Mouse (Mus musculus) hindbrain, embryonic 13.5 days (tissue): ENCODE results near the gene Zfp239. TPM values are rescaled to one million over a fixed set of nuclear protein-coding genes. Genes with fewer than 3 reads are reported as not detected.

ENCODE experiments used
- ATAC-seq: fragments of 200-750 bp; cut with Nextera tagmentation; 2 replicates; pipeline ENCODE4 v1.8.0; 2017; ENCODE audit warnings: moderate TSS enrichment; ENCODE audit not compliant: low FRiP score
- H3K27ac ChIP-seq: fragments of 300-500 bp; sonication (generic); 2 replicates; pipeline ENCODE4 v1.5.1; 2015; ENCODE audit warnings: inconsistent platforms, mild to moderate bottlenecking, moderate library complexity
- H3K27me3 ChIP-seq: fragments of 300-500 bp; sonication (generic); 2 replicates; pipeline ENCODE4 v1.6.1; 2015; ENCODE audit warnings: mild to moderate bottlenecking, inconsistent platforms
- H3K36me3 ChIP-seq: fragments of 300-500 bp; sonication (generic); 2 replicates; pipeline ENCODE4 v1.6.1; 2015; ENCODE audit warnings: mild to moderate bottlenecking, inconsistent platforms
- H3K4me1 ChIP-seq: fragments of 300-500 bp; sonication (generic); replicated peaks from 2 replicates; pipeline ENCODE4 v1.6.1; 2015; ENCODE audit warnings: inconsistent platforms
- H3K4me2 ChIP-seq: fragments of 300-500 bp; sonication (generic); 2 replicates; pipeline ENCODE4 v1.6.1; 2015; ENCODE audit warnings: inconsistent platforms, mild to moderate bottlenecking, moderate library complexity
- H3K4me3 ChIP-seq: fragments of 300-500 bp; sonication (generic); 2 replicates; pipeline ENCODE4 v1.5.1; 2015; ENCODE audit warnings: mild to moderate bottlenecking, inconsistent platforms
- H3K9ac ChIP-seq: fragments of 300-500 bp; sonication (generic); 2 replicates; pipeline ENCODE4 v1.6.1; 2015; ENCODE audit warnings: mild to moderate bottlenecking, inconsistent platforms
- H3K9me3 ChIP-seq: fragments of 300-500 bp; sonication (generic); 2 replicates; pipeline ENCODE4 v1.6.1; 2016; ENCODE audit warnings: inconsistent platforms
- WGBS: fragments of 180-500 bp; shearing (Covaris S2); methylation state at CpG from one replicate; pipeline ENCODE4 v1.1.7; 2015; 5-methylcytosine and 5-hydroxymethylcytosine counted together
- polyA plus RNA-seq: library from polyadenylated mRNA; unstranded; fragments of >200 nt; fragmentation: Nextera tagmentation; extraction: Ambion mirVana; gene quantifications from 2 replicates; pipeline ENCODE4 v1.2.1, GENCODE M21; 2015

Zfp239 gene
- polyA plus RNA-seq, 1 experiment from 2014 or later: 14.6 TPM

DNA sequence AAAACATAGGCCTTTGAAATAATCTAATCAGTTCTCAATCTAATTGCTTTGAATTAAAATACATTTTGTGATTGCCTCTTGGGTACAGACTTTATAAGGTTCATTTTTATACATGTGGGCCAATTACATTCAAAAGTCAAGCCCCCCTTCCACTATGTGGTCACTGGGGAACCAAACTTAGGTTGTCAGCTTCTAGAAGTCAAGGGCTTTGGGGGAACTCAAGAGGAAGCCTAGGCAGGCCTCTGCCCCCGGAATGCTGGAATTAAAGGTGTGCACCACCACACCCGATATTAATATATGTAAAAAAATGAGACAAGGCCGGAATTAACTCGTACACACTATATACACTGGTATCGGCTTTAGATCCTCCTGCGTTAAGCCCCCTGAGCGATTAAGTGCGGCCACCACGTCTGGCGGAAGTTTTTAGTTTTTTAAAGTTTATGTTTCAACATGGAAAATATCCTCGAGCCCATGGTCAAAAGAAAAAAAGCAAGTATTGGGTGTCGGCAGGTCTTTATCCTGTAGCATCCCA lies 54.4 kb downstream of the Zfp239 start:
- Histone ChIP-seq H3K4me1 (peaks cover 35% of the 10 kb centered on the region), H3K27ac (peak overlapping the region; percentile 79; the same call in 1 of the 2 replicates), H3K27me3 (no peaks in the 10 kb centered on the region), H3K9ac (peak overlapping the region; percentile 77), H3K4me3 (peak overlapping the region; percentile 56), H3K9me3 (no peaks in the 10 kb centered on the region), H3K36me3 (no peaks in the 10 kb centered on the region), H3K4me2 (peak overlapping the region; percentile 93)
- WGBS: 3% methylated on average over 12 of the region's 12 CpGs
- ATAC-seq: no peak

DNA sequence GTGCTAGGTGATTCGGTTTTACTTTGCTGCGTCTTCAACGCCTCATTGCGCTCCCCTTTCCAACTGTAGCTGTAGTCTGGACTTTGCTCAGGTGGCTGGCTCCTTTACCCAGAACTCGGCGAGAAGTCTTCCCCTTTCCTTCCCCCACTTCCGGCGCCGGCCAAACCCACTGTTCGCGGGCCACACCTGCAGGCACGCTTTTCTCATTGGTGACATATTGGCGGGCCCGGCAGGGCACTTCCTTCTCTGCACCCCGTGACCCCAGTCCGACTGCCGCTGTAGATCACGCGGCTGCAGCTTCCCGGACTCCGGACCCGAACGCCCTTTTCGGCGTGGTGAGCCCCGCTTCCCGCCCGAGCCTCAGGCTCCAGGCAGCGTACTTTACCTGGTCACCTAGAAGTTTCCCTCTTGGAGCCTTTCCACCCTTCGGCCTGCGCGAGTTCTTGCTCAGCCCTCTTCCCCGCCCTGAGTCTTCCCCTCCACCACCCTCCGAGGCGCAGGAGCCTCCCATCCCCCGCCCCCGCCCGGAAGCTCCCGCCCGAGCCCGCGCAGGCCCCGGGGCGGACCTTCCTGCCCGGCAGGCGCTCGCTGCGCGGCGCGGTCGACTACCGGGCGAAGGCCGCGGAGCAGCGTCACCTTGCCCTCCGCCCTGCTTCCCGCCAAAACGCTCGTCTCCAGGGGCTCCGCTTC lies 55.0 kb downstream of the Zfp239 start:
- peak overlapping the region; percentile 93 for H3K4me2 ChIP-seq
- under 1% methylated on average over 62 of the region's 62 CpGs for WGBS
- H3K27me3 ChIP-seq: no peaks in the 10 kb centered on the region
- H3K4me3 ChIP-seq: peak overlapping the region; percentile 56
- H3K4me1 ChIP-seq: peaks cover 35% of the 10 kb centered on the region
- H3K36me3 ChIP-seq: no peaks in the 10 kb centered on the region
- peak overlapping the region; percentile 79 for H3K27ac ChIP-seq
- H3K9ac ChIP-seq: peak overlapping the region; percentile 77
- peak; percentile 93 for ATAC-seq
- no peaks in the 10 kb centered on the region for H3K9me3 ChIP-seq

DNA sequence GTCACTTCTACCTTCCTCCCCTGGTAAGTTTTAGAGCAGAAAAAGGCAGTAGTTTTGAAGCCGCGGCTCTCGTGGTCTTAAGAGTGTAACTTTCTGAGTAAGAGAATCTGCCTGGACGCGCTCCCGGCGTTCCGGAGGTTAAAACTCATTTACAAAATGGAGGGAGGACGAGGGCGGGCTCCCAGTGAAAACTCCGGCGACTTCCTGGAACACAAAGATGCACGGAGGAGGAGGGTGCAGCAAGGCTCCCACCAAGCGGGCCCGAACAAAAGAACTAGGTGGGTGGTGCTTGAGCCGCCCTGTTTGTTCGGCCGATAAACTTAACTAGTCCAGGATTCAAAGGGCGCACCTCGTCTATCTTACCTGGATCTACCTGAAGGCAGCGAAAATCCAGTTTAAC lies 55.7 kb downstream of the Zfp239 start:
- Histone ChIP-seq H3K4me3 (peak overlapping the region; percentile 56), H3K9me3 (no peaks in the 10 kb centered on the region)
- peak; percentile 43; the same call in 1 of the 2 replicates for ATAC-seq

DNA sequence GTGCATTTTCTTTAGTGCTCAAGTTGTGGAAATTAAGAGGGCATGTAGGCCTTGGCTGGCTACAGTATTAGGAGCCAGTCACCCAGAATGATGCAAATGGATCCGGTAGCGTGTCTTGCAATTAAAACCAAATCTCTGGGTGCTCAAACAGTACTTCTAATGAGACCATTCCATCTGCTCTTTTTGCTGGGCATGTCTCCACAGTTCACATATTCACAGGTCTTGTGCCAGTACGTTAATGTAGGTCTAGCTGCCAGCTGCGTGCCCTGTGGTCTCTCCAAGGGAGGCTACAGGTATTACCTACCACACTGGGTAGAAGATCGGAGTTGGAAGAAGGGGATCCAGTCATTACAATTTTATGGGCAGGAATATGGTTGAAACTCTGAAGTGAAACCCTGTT lies 56.1 kb downstream of the Zfp239 start:
- Histone ChIP-seq H3K27ac (peak overlapping the region; percentile 79), H3K27me3 (no peaks in the 10 kb centered on the region), H3K36me3 (no peaks in the 10 kb centered on the region), H3K4me3 (peak overlapping the region; percentile 56), H3K4me1 (peaks cover 35% of the 10 kb centered on the region), H3K4me2 (peak overlapping the region; percentile 93), H3K9ac (peak overlapping the region; percentile 77), H3K9me3 (no peaks in the 10 kb centered on the region)
- 28% methylated on average over 5 of the region's 5 CpGs for WGBS
- ATAC-seq: no peak

More for the DNA sequence above, 55.7 kb downstream of the Zfp239 start:
- peak overlapping the region; percentile 79 for H3K27ac ChIP-seq
- H3K4me2 ChIP-seq: peak overlapping the region; percentile 93
- H3K9ac ChIP-seq: peak overlapping the region; percentile 77
- no peaks in the 10 kb centered on the region for H3K27me3 ChIP-seq
- 2% methylated on average over 21 of the region's 21 CpGs for WGBS
- H3K4me1 ChIP-seq: peaks cover 35% of the 10 kb centered on the region
- no peaks in the 10 kb centered on the region for H3K36me3 ChIP-seq

DNA sequence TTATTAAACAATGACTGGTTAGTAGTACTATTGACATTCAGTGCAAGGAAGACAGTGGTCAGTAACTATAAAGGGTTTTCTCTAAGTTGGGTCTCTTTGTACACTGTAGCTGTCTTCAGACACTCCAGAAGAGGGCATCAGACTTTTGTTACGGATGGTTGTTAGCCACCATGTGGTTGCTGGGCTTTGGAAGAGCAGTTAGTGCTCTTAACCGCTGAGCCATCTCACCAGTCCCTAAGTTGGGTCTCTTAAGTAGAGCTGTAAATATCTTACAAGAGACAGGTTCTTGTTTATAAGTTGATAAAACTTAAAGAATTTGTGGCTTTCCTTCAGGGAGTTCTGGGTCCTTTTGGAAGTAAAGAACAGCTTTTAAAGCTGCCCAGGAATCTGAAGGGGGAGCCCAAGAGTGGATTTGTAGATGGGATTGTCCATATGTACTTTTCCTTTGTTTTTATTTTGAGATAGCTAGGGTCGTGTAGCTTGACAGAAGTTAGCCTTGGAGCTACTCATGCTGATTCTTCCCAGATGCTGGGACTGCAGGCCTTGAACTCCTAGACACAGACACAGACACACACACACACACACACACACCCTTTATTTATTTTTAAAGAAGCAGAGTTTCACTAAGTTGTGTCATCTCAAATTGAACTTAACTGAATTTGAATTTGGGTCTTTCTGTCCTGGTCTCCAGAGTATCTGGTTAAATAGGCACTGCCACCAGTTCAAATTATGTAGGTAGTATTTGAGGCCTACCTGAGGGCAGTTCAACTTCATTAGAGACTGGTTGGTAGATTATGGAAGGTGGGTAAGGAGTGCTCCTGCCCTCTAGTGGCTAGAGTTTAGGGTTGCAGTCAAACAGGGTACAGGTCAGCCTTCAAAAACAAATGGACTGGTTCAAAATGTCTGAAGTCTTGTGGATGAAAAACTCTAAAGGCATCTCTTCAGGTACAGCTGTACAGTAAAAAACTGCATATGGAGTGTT lies 59.0 kb downstream of the Zfp239 start:
- no peak overlapping the region for H3K9ac ChIP-seq
- H3K36me3 ChIP-seq: peaks cover 5% of the 10 kb centered on the region
- no peak overlapping the region for H3K4me3 ChIP-seq
- no peak for ATAC-seq
- no peaks in the 10 kb centered on the region for H3K9me3 ChIP-seq
- peaks cover 34% of the 10 kb centered on the region for H3K4me1 ChIP-seq
- no peaks in the 10 kb centered on the region for H3K27me3 ChIP-seq
- 73% methylated on average over 3 of the region's 3 CpGs for WGBS
- no peak overlapping the region for H3K4me2 ChIP-seq
- no peak overlapping the region for H3K27ac ChIP-seq

DNA sequence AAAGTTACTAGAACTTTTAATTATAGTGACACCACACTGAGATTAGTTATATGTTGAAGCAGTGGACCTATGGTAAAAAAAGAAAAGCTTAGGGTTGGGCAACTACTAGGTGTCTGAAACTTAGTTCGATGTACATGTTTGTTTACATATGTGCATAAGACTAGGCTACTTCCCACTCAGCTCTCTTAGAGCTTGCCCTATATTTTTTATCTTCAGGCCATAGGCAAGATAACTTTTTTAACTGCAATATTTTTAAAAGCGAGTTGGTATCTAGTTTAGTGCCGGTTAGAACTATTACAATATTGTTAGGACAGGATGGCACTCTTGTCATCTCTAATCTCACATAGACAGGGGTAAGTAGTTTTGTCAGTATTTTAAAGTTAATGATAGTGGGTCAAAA lies 60.1 kb downstream of the Zfp239 start:
- H3K36me3 ChIP-seq: peaks cover 12% of the 10 kb centered on the region
- H3K9ac ChIP-seq: no peak overlapping the region
- no peaks in the 10 kb centered on the region for H3K27me3 ChIP-seq
- H3K27ac ChIP-seq: no peak overlapping the region
- ATAC-seq: no peak
- peaks cover 23% of the 10 kb centered on the region for H3K4me1 ChIP-seq
- H3K4me3 ChIP-seq: no peak overlapping the region
- no peaks in the 10 kb centered on the region for H3K9me3 ChIP-seq
- no peak overlapping the region for H3K4me2 ChIP-seq
- 95% methylated on average over 3 of the region's 3 CpGs for WGBS

Other genes starting within 250 kb of the Zfp239 start
- gene Zfp637, start 20.9 kb upstream of the Zfp239 start, polyA plus RNA-seq: 145 TPM in 2 replicates
- gene Hnrnpf, start 38.2 kb downstream of the Zfp239 start, polyA plus RNA-seq: 307 and 313 TPM in 2 replicates
- 3.5 TPM in 2 replicates for gene Fxyd4, start 75.6 kb downstream of the Zfp239 start, polyA plus RNA-seq
- 0.90 and 1.1 TPM in 2 replicates for gene Rasgef1a, start 149.3 kb downstream of the Zfp239 start, polyA plus RNA-seq